Mouse (Mus musculus): Measurements from ENCODE around the gene Luc7l3. TPM values are rescaled to one million over a fixed set of nuclear protein-coding genes. Genes with fewer than 3 reads are reported as not detected.

The Luc7l3 gene
- 10 to 100 TPM; 29.6 to 36.5 TPM for total RNA-seq (2021)
- long read RNA-seq, experiment 1, full-length matches to known transcripts: 10 of 21 reads
- long read RNA-seq, experiment 1, partial matches to known transcripts: 9 of 21 reads
- long read RNA-seq, experiment 1, other reads (novel, unspliced or antisense): 2 of 21 reads
- long read RNA-seq, experiment 2, full-length matches to known transcripts: 12 of 28 reads
- long read RNA-seq, experiment 2, partial matches to known transcripts: 12 of 28 reads
- long read RNA-seq, experiment 2, other reads (novel, unspliced or antisense): 4 of 28 reads

- intact Hi-C loops (cut with DNase I): no loop called here
- peak; percentile 93 to 95 for DNase-seq
Measured at GRCm38 (mm10) chr11:94321931-94322400, at the start of gene Luc7l3. Gene Luc7l3 (minus strand): TSS chr11:94321988.

GRCm38 (mm10) chr11:94370809-94371208 lies 49.0 kb upstream of the Luc7l3 start:
- intact Hi-C loops (cut with DNase I): no loop called here

GRCm38 (mm10) chr11:94369981-94370380 lies 48.2 kb upstream of the Luc7l3 start:
- no peak for DNase-seq
- intact Hi-C loops (cut with DNase I): no loop called here

More at GRCm38 (mm10) chr11:94370809-94371208, 49.0 kb upstream of the Luc7l3 start:
- no peak for DNase-seq

DNA sequence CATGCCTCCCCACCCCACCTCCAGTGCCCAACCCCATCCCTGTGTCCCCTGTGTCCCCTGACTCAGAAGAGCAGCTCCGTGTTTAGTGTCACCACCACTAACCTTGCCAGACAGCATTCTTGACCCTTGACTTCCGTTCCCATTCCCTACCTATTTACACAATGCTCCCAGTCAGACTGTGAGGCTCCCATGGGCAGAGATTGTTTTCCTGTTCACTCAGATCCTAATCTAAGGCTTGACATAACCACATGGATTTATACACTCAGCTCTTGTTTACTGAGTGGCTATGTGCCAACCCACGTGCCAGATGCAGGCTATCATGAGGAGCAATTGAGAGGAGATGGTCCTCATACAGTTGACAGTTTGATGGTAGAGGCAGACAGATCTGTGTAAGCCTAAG lies 43.6 kb upstream of the Luc7l3 start:
- no peak for DNase-seq
- intact Hi-C loops (cut with DNase I): no loop called here

DNA sequence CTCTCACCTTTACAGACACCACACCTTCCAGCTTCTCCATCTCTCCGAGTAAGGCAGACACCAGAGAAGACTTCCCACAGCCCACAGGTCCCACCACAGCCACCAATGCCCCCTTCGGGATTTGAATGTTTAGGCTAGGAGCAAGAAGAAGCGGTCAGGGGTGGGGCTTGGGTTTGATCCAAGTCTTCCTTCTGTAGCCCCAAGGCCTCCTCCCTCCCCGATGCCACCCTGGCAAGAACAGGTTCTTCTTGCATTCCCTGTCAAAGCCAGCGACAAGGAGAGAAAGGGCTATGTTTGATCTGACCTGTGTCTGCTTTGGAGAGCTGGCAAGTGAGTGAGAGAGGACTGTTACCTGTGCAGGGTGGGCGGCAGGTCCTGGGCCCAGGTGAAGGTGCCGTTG lies 41.9 kb upstream of the Luc7l3 start:
- no peak for DNase-seq
- intact Hi-C loops (cut with DNase I): no loop called here

DNA sequence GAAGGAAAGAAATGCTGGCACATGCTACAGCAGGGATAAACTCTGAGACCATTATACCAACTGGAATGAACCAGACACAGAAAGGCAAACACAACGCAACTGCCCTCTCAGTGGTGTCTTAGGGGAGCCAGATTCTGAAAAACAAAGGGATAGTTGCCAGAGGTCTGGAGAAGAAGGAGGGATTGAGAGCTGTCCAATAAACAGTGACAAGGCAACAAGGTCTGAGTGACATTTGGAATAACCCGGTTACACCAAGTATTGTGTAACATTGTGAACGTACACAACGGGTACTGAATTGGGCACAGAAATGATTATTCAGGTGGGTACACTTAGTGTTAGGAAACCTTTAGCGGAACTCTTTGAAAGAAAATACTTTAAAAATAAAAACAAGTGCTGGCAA lies 40.3 kb upstream of the Luc7l3 start:
- DNase-seq: no peak
- intact Hi-C loops (cut with DNase I): no loop called here

GRCm38 (mm10) chr11:94361166-94361870 lies 39.5 kb upstream of the Luc7l3 start:
- no peak for DNase-seq
- intact Hi-C loops (cut with DNase I): no loop called here

GRCm38 (mm10) chr11:94359168-94359567 lies 37.4 kb upstream of the Luc7l3 start:
- intact Hi-C loops (cut with DNase I): no loop called here

DNA sequence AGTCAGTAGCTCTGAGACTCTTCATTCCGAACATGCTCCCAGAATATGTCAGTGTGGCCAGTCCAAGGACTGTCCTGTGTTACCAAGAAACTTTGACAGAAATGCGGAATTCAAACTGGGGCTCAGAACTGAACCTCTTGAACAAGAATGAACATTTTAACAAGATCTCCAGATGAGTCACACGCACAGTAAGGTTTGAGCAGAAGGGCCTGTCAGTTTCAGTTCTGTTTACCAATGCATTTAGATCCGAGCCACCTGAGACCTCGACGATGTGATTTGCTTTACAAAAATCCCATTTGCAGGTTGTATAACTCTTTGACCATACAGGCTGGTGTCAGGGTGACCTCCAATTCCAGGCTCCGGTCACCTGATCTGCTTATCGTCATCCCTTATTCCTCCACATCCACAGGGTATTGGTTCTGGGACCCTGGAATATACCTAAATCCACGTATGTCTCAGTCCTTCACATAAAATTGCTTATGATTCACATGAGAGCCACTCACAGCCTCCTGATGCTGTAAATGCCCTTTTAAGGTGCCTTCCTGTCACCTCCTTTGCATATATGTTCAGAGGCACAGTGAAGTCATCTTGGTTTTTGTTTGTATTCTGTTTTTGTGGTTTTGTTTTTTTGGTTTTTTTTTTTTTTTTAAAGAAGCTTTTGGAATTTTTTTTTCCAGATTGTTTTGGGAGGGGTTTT lies 33.9 kb upstream of the Luc7l3 start:
- no peak for DNase-seq
- intact Hi-C loops (cut with DNase I): no loop called here

More at GRCm38 (mm10) chr11:94359168-94359567, 37.4 kb upstream of the Luc7l3 start:
- no peak for DNase-seq

GRCm38 (mm10) chr11:94351094-94351493 lies 29.3 kb upstream of the Luc7l3 start:
- DNase-seq: no peak
- intact Hi-C loops (cut with DNase I): no loop called here

DNA sequence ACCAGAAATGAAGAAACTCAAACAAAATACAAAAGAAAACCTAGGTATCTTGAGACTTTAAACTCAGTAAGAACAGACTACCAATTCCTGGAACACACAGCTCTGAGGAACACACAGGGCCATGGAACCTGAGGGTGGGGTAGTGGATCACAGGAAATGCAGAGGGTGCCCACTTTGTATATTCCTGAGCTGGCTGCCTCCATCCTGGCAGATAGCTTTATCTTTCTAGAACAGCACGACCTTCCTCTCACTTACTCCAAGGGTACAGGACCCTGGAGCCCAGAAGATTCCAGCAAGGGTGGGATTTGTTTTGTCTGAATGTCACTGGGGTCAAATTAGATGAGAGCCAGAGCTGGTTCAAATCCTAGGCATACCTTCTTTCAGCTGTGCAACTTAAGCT lies 28.5 kb upstream of the Luc7l3 start:
- intact Hi-C loops (cut with DNase I): no loop called here
- no peak for DNase-seq

GRCm38 (mm10) chr11:94349839-94350238 lies 28.1 kb upstream of the Luc7l3 start:
- DNase-seq: no peak
- intact Hi-C loops (cut with DNase I): no loop called here

GRCm38 (mm10) chr11:94347063-94347575 lies 25.3 kb upstream of the Luc7l3 start:
- intact Hi-C loops (cut with DNase I): no loop called here

GRCm38 (mm10) chr11:94346611-94347010 lies 24.8 kb upstream of the Luc7l3 start:
- intact Hi-C loops (cut with DNase I): no loop called here
- DNase-seq: no peak

More at GRCm38 (mm10) chr11:94347063-94347575, 25.3 kb upstream of the Luc7l3 start:
- DNase-seq: no peak

DNA sequence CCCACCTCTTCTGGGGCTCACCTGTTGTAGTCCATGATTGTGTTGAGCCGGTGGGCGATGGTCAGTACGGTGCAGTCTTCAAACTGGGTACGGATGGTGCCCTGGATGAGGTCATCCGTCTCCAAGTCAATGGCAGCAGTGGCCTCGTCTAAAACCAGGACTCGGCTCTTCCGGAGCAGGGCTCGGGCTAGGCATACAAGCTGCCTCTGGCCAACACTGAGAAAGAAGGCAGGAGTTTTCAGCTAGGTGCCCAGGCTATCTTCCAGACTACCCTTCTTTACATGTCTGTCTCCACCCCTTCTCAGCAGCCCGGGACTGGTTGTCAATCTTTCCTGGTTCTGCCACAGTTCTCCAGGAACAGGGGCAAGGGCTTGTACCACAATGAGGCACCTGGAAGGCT lies 24.1 kb upstream of the Luc7l3 start:
- intact Hi-C loops (cut with DNase I): no loop called here
- DNase-seq: no peak

DNA sequence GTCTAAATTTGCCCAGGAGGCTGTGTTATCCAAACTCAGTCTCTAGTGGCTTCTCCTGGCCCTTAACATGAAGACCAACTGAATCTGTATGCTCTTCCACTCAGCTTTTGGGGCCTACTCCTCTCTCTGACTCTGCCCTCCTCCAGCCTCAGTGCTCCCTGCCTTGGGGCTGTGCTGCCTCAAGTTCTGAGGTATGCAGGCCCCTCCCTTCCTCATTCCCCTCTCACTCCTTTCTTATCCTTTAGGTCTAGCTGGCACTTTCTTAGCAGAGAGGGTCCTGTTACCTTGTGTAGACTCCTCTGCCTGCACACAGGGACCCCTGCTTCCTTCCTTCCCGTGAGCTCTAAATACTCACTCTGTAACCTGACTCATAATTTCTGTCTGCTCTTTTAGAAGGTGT lies 22.7 kb upstream of the Luc7l3 start:
- intact Hi-C loops (cut with DNase I): loop anchor here (5.0 kb wide), 1 partner anchor 198 kb away; no protein-coding TSS in a partner anchor
- no peak for DNase-seq

- intact Hi-C loops (cut with DNase I): loop anchor here (2.0 to 5.0 kb wide), 2 partner anchors 61 to 198 kb away; no protein-coding TSS in a partner anchor
- no peak for DNase-seq
Measured at GRCm38 (mm10) chr11:94343955-94344358, 22.2 kb upstream of the Luc7l3 start.

GRCm38 (mm10) chr11:94342114-94342905 lies 20.5 kb upstream of the Luc7l3 start:
- no peak for DNase-seq
- intact Hi-C loops (cut with DNase I): loop anchor here (2.0 to 5.0 kb wide), 2 partner anchors 62 to 200 kb away; no protein-coding TSS in a partner anchor

- DNase-seq: no peak
- intact Hi-C loops (cut with DNase I): loop anchor here (5.0 kb wide), 1 partner anchor 201 kb away; no protein-coding TSS in a partner anchor
Measured at GRCm38 (mm10) chr11:94340948-94341933, 19.5 kb upstream of the Luc7l3 start.

All from gastrocnemius, postnatal 36 days (tissue).